Comparison of ENCODE assay signal across 19 mouse cellular contexts in genomic region chr14:118678279-118678985, GRCm38 (mm10). TPM values are rescaled to one million over a fixed set of nuclear protein-coding genes. Genes with fewer than 3 reads are reported as not detected.
DNase-seq lines count a peak whose midpoint lies in the region; ATAC-seq and TF ChIP-seq lines count a peak whose summit lies in the region.
"Had no signal": no experiment of that assay in that cellular context is flagged by ENCODE, and none has a peak within 500 bp of the region (broad histone marks: within the 10 kb centered on the region; RNA-seq: fewer than 3 reads in every experiment).

No protein-coding gene starts in this region.

- peaks cover 6% of the 10 kb centered on the region for H3K4me1 ChIP-seq in heart, adult 2 months (ENCODE audit: control insufficient read depth, insufficient read depth, low read length)
- no peaks in the 10 kb centered on the region for H3K4me1 ChIP-seq in heart, embryonic 12.5 days (replicated peaks)
- H3K4me1 ChIP-seq in liver, postnatal 0 days (ENCODE audit: insufficient read depth), result peaks cover 15% of the 10 kb centered on the region
- no peaks in the 10 kb centered on the region for H3K4me1 ChIP-seq in intestine, embryonic 15.5 days (replicated peaks)
- peaks cover 9% of the 10 kb centered on the region for H3K4me1 ChIP-seq in stomach, embryonic 16.5 days (ENCODE audit: control insufficient read depth, insufficient read depth, low read length)
- H3K4me1 ChIP-seq: forebrain, embryonic 15.5 days had no signal

- no peak for TF ChIP-seq POLR2A in heart, adult 2 months (IDR thresholded peaks at IDR 0.05; ENCODE audit: insufficient read depth, low read depth, low read length)

- peak; percentile 32 for TF ChIP-seq CTCF in heart, adult 2 months (IDR thresholded peaks at IDR 0.05)
- TF ChIP-seq CTCF in liver, postnatal 0 days (IDR thresholded peaks at IDR 0.05; ENCODE audit: low read depth), result peak; percentile 44

- no peaks in the 10 kb centered on the region for H3K27me3 ChIP-seq in heart, adult 2 months (ENCODE audit: control insufficient read depth, insufficient read depth, low read length)
- 0 out of 2 replicates have a peak, but pooled peaks cover 15% of the 10 kb centered on the region for H3K27me3 ChIP-seq in heart, embryonic 12.5 days (replicated peaks)
- no peaks in the 10 kb centered on the region for H3K27me3 ChIP-seq in liver, postnatal 0 days (ENCODE audit: insufficient read depth, low read length)
- H3K27me3 ChIP-seq in intestine, embryonic 15.5 days (replicated peaks), result no peaks in the 10 kb centered on the region
- H3K27me3 ChIP-seq in stomach, embryonic 16.5 days (ENCODE audit: control insufficient read depth, insufficient read depth, low read length), result no peaks in the 10 kb centered on the region
- H3K27me3 ChIP-seq: embryonic facial prominence, embryonic 12.5 days; forebrain, embryonic 15.5 days; limb, embryonic 13.5 days had no signal

- H3K9me3 ChIP-seq in heart, embryonic 12.5 days (replicated peaks), result no peaks in the 10 kb centered on the region
- H3K9me3 ChIP-seq in liver, postnatal 0 days (ENCODE audit: low read length), result no peaks in the 10 kb centered on the region
- no peaks in the 10 kb centered on the region for H3K9me3 ChIP-seq in intestine, embryonic 15.5 days
- no peaks in the 10 kb centered on the region for H3K9me3 ChIP-seq in stomach, embryonic 16.5 days (replicated peaks; ENCODE audit: control insufficient read depth, low read length)
- H3K9me3 ChIP-seq: embryonic facial prominence, embryonic 12.5 days; forebrain, embryonic 15.5 days; limb, embryonic 13.5 days had no signal

- H3K4me2 ChIP-seq in heart, embryonic 12.5 days, result no peak overlapping the region
- no peak overlapping the region for H3K4me2 ChIP-seq in liver, postnatal 0 days (ENCODE audit: low read depth, low read length)
- H3K4me2 ChIP-seq in intestine, embryonic 15.5 days (replicated peaks), result no peak overlapping the region
- H3K4me2 ChIP-seq in stomach, embryonic 16.5 days (ENCODE audit: low read depth, low read length), result no peak overlapping the region
- H3K4me2 ChIP-seq: embryonic facial prominence, embryonic 12.5 days; forebrain, embryonic 15.5 days; limb, embryonic 13.5 days had no signal

- WGBS in heart, adult 2 months, result 86% methylated on average over 9 of the region's 9 CpGs
- 83% methylated on average over 9 of the region's 9 CpGs for WGBS in heart, embryonic 12.5 days
- WGBS in liver, postnatal 0 days (ENCODE audit: insufficient replicate concordance), result 73% methylated on average over 9 of the region's 9 CpGs
- WGBS in intestine, embryonic 15.5 days, result 82% methylated on average over 9 of the region's 9 CpGs
- WGBS in stomach, embryonic 16.5 days, result 74% methylated on average over 9 of the region's 9 CpGs

- no peak overlapping the region for H3K4me3 ChIP-seq in heart, adult 2 months
- no peak overlapping the region for H3K4me3 ChIP-seq in heart, embryonic 12.5 days
- H3K4me3 ChIP-seq in liver, postnatal 0 days (ENCODE audit: low read depth, low read length), result no peak overlapping the region
- no peak overlapping the region for H3K4me3 ChIP-seq in intestine, embryonic 15.5 days (replicated peaks)
- H3K4me3 ChIP-seq in stomach, embryonic 16.5 days (replicated peaks; ENCODE audit: low read length), result no peak overlapping the region
- H3K4me3 ChIP-seq: embryonic facial prominence, embryonic 12.5 days; erythroblast, embryonic 14.5 days; forebrain, embryonic 15.5 days; limb, embryonic 13.5 days had no signal

- ATAC-seq in heart, embryonic 12.5 days (ENCODE audit: insufficient number of reproducible peaks, low FRiP score), result no peak
- ATAC-seq in liver, postnatal 0 days, result peak; percentile 44
- peak; percentile 68 for ATAC-seq in intestine, embryonic 15.5 days
- ATAC-seq in stomach, embryonic 16.5 days (ENCODE audit: insufficient read depth, low FRiP score), result peak; percentile 65; the same call in 1 of the 2 replicates
- ATAC-seq: CD4-positive, CD25-positive, alpha-beta regulatory T cell, adult 4 months; forebrain, embryonic 15.5 days had no signal

- no peaks in the 10 kb centered on the region; the same call in 1 of the 2 replicates for H3K79me2 ChIP-seq in heart, adult 2 months (replicated peaks; ENCODE audit: control insufficient read depth, insufficient read depth, low read length)

- H3K9ac ChIP-seq in heart, adult 2 months (ENCODE audit: low read depth, low read length), result no peak overlapping the region
- no peak overlapping the region for H3K9ac ChIP-seq in heart, embryonic 12.5 days
- no peak overlapping the region for H3K9ac ChIP-seq in liver, postnatal 0 days (replicated peaks)
- H3K9ac ChIP-seq in intestine, embryonic 15.5 days, result no peak overlapping the region
- no peak overlapping the region for H3K9ac ChIP-seq in stomach, embryonic 16.5 days (ENCODE audit: low read length)
- H3K9ac ChIP-seq: embryonic facial prominence, embryonic 12.5 days; forebrain, embryonic 15.5 days; limb, embryonic 13.5 days had no signal

- DNase-seq in heart, adult 2 months, result no peak
- DNase-seq in liver, postnatal 0 days, result no peak
- DNase-seq in liver, result no peak
- DNase-seq in ovary, postnatal 36 days (ENCODE audit: low spot score), result no peak
- DNase-seq in thymus, postnatal 36 days, result no peak
- DNase-seq: adrenal gland, postnatal 36 days; cerebellum, adult 8-10 months; gastrocnemius, postnatal 25 days; lung, postnatal 4 days; retina, postnatal 1 day; thymus, postnatal 4 days had no signal

- no peak overlapping the region for H3K27ac ChIP-seq in heart, adult 2 months
- H3K27ac ChIP-seq in heart, embryonic 12.5 days (ENCODE audit: poor library complexity, severe bottlenecking), result no peak overlapping the region
- H3K27ac ChIP-seq in liver, postnatal 0 days (ENCODE audit: low read depth), result no peak overlapping the region
- no peak overlapping the region for H3K27ac ChIP-seq in intestine, embryonic 15.5 days
- no peak overlapping the region for H3K27ac ChIP-seq in stomach, embryonic 16.5 days (ENCODE audit: low read length)
- H3K27ac ChIP-seq: embryonic facial prominence, embryonic 12.5 days; forebrain, embryonic 15.5 days; limb, embryonic 13.5 days had no signal

- intact Hi-C loops in heart, adult 2 months (cut with DNase I), result no loop called here

- TF ChIP-seq EP300 in heart, adult 2 months (IDR thresholded peaks at IDR 0.05; ENCODE audit: insufficient read depth, low read depth, low read length), result no peak
- TF ChIP-seq EP300 in liver, postnatal 0 days (IDR thresholded peaks at IDR 0.05; ENCODE audit: low read depth), result no peak

- H3K36me3 ChIP-seq in heart, adult 2 months (ENCODE audit: control insufficient read depth, insufficient read depth, low read length), result no peaks in the 10 kb centered on the region
- H3K36me3 ChIP-seq in heart, embryonic 12.5 days, result no peaks in the 10 kb centered on the region
- no peaks in the 10 kb centered on the region for H3K36me3 ChIP-seq in liver, postnatal 0 days (replicated peaks; ENCODE audit: insufficient read depth, low read length)
- no peaks in the 10 kb centered on the region for H3K36me3 ChIP-seq in intestine, embryonic 15.5 days
- H3K36me3 ChIP-seq in stomach, embryonic 16.5 days (ENCODE audit: control insufficient read depth, insufficient read depth, low read length), result no peaks in the 10 kb centered on the region
- H3K36me3 ChIP-seq: embryonic facial prominence, embryonic 12.5 days; forebrain, embryonic 15.5 days; limb, embryonic 13.5 days had no signal

RNA-seq across cellular contexts. Expression of gene Abcc4, which starts 27.6 kb away (rescaled TPM):
- 1 to 10 TPM; 9.1 to 9.8 TPM for total RNA-seq in heart, adult 2 months (2021)
- polyA plus RNA-seq in heart, adult 2 months (2012; rRNA removed), result 5.7 and 7.4 TPM in 2 replicates
- 2.2 TPM in 2 replicates for polyA plus RNA-seq in heart, embryonic 12.5 days (2016; fragmentation: Nextera tagmentation; extraction: Ambion mirVana)
- polyA plus RNA-seq in liver, postnatal 0 days (2015; fragmentation: Nextera tagmentation; extraction: Ambion mirVana), result 1.1 and 1.2 TPM in 2 replicates
- 2.2 and 2.3 TPM in 2 replicates for polyA plus RNA-seq in intestine, embryonic 15.5 days (2015; fragmentation: Nextera tagmentation; extraction: Ambion mirVana)
- polyA plus RNA-seq in stomach, embryonic 16.5 days (2015; fragmentation: Nextera tagmentation; extraction: Ambion mirVana), result 5.2 and 6.1 TPM in 2 replicates
